Mouse (Mus musculus): ENCODE results near the gene Zdhhc23. TPM values are rescaled to one million over a fixed set of nuclear protein-coding genes. Genes with fewer than 3 reads are reported as not detected.

Gene Zdhhc23
- polyA plus RNA-seq, 1 experiment from 2014 or later: 1.4 TPM

- H3K27ac ChIP-seq (ENCODE audit: low read depth, low read length): no peak overlapping the region
- no peaks in the 10 kb centered on the region for H3K27me3 ChIP-seq (replicated peaks; ENCODE audit: control insufficient read depth, insufficient read depth, low read length)
- H3K4me1 ChIP-seq (replicated peaks; ENCODE audit: control insufficient read depth, insufficient read depth, low read length): 0 out of 2 replicates have a peak, but pooled peaks cover 3% of the 10 kb centered on the region
- ATAC-seq (replicated peaks; ENCODE audit: low FRiP score) (peak; percentile 54), DNase-seq (ENCODE audit: low spot score) (no peak)
- no peak overlapping the region for H3K9ac ChIP-seq (ENCODE audit: low read depth, low read length)
- no peak overlapping the region for H3K4me3 ChIP-seq (ENCODE audit: low read depth, low read length)
- 56% methylated on average over 3 of the region's 3 CpGs for WGBS
- H3K36me3 ChIP-seq (ENCODE audit: control insufficient read depth, insufficient read depth, low read length): no peaks in the 10 kb centered on the region
- no peak overlapping the region for H3K4me2 ChIP-seq
- no peaks in the 10 kb centered on the region for H3K9me3 ChIP-seq (ENCODE audit: control insufficient read depth, low read length)
These were observed 60.7 kb downstream of the Zdhhc23 start for GRCm38 (mm10) chr16:43918867-43919266.

Small RNA genes within 50 kb of the gene (microRNA-seq; reads per million reads assigned to microRNA genes)
- gene Mir3470b (ENCODE audit: borderline number of aligned reads): not detected

Other genes with a start within 250 kb of the Zdhhc23 start
- gene Drd3, start 225.8 kb downstream of the Zdhhc23 start, polyA plus RNA-seq (2014; fragmentation: Nextera tagmentation; extraction: Ambion mirVana): not detected in 2 replicates
- gene Ccdc191, start 90.0 kb downstream of the Zdhhc23 start, polyA plus RNA-seq (2014; fragmentation: Nextera tagmentation; extraction: Ambion mirVana): 7.9 and 9.4 TPM in 2 replicates
- 26.5 and 27.7 TPM in 2 replicates for gene Qtrt2, start 53.0 kb downstream of the Zdhhc23 start, polyA plus RNA-seq (2014; fragmentation: Nextera tagmentation; extraction: Ambion mirVana)
- 4.6 and 5.5 TPM in 2 replicates for gene Gramd1c, start 83.6 kb upstream of the Zdhhc23 start, polyA plus RNA-seq (2014; fragmentation: Nextera tagmentation; extraction: Ambion mirVana)
- 49.7 and 53.8 TPM in 2 replicates for gene Atp6v1a, start 159.9 kb upstream of the Zdhhc23 start, polyA plus RNA-seq (2014; fragmentation: Nextera tagmentation; extraction: Ambion mirVana)
- gene Naa50, start 160.0 kb upstream of the Zdhhc23 start, polyA plus RNA-seq (2014; fragmentation: Nextera tagmentation; extraction: Ambion mirVana): 143 and 150 TPM in 2 replicates
- 5.7 and 5.8 TPM in 2 replicates for gene Usf3, start 193.5 kb upstream of the Zdhhc23 start, polyA plus RNA-seq (2014; fragmentation: Nextera tagmentation; extraction: Ambion mirVana)

Data from liver, embryonic 11.5 days (tissue).